Mouse (Mus musculus): ENCODE measurements around the gene Sept9.

The Sept9 gene

GRCm38 (mm10) chr11:117199282-117200175, at the start of gene Sept9:
Gene Sept9 (plus strand): TSS chr11:117199661.
- ATAC-seq (ENCODE audit: low TSS enrichment), result no peak

GRCm38 (mm10) chr11:117150467-117150966, 48.9 kb upstream of the Sept9 start:
- no peak for ATAC-seq (ENCODE audit: low TSS enrichment)

GRCm38 (mm10) chr11:117151461-117151860, 48.0 kb upstream of the Sept9 start:
- no peak for ATAC-seq (ENCODE audit: low TSS enrichment)

GRCm38 (mm10) chr11:117152541-117152940, 46.9 kb upstream of the Sept9 start:
- no peak for ATAC-seq (ENCODE audit: low TSS enrichment)

- ATAC-seq (ENCODE audit: low TSS enrichment), result no peak
Measured at GRCm38 (mm10) chr11:117153553-117153952, 45.9 kb upstream of the Sept9 start.

- ATAC-seq (ENCODE audit: low TSS enrichment), result no peak
Measured at GRCm38 (mm10) chr11:117154088-117154815, 45.2 kb upstream of the Sept9 start.

GRCm38 (mm10) chr11:117156725-117157124, 42.7 kb upstream of the Sept9 start:
- ATAC-seq (ENCODE audit: low TSS enrichment), result peak; percentile 19; the same call in 1 of the 2 replicates

- 0 out of 2 replicates have a peak, but pooled peaks have one; percentile 20 for ATAC-seq (ENCODE audit: low TSS enrichment)
Measured at GRCm38 (mm10) chr11:117158343-117158742, 41.1 kb upstream of the Sept9 start.

- no peak for ATAC-seq (ENCODE audit: low TSS enrichment)
Measured at GRCm38 (mm10) chr11:117159257-117159945, 40.1 kb upstream of the Sept9 start.

GRCm38 (mm10) chr11:117159946-117160307, 39.5 kb upstream of the Sept9 start:
- ATAC-seq (ENCODE audit: low TSS enrichment), result no peak

GRCm38 (mm10) chr11:117160791-117161190, 38.7 kb upstream of the Sept9 start:
- ATAC-seq (ENCODE audit: low TSS enrichment), result no peak

GRCm38 (mm10) chr11:117161574-117161973, 37.9 kb upstream of the Sept9 start:
- ATAC-seq (ENCODE audit: low TSS enrichment), result no peak

GRCm38 (mm10) chr11:117163098-117163497, 36.4 kb upstream of the Sept9 start:
- no peak for ATAC-seq (ENCODE audit: low TSS enrichment)

GRCm38 (mm10) chr11:117163771-117164170, 35.7 kb upstream of the Sept9 start:
- ATAC-seq (ENCODE audit: low TSS enrichment), result no peak

- no peak for ATAC-seq (ENCODE audit: low TSS enrichment)
Measured at GRCm38 (mm10) chr11:117168278-117169087, 31.0 kb upstream of the Sept9 start.

GRCm38 (mm10) chr11:117169088-117169635, 30.3 kb upstream of the Sept9 start:
- no peak for ATAC-seq (ENCODE audit: low TSS enrichment)

- ATAC-seq (ENCODE audit: low TSS enrichment), result peak; percentile 44
Measured at GRCm38 (mm10) chr11:117169801-117170565, 29.5 kb upstream of the Sept9 start.

GRCm38 (mm10) chr11:117174098-117174892, 25.2 kb upstream of the Sept9 start:
- ATAC-seq (ENCODE audit: low TSS enrichment), result peak; percentile 35

- ATAC-seq (ENCODE audit: low TSS enrichment), result peak; percentile 29; the same call in 1 of the 2 replicates
Measured at GRCm38 (mm10) chr11:117174924-117175323, 24.5 kb upstream of the Sept9 start.

Measured in frontal cortex, adult (tissue).